Mouse (Mus musculus): ENCODE measurements around the gene Syce1. TPM values are rescaled to one million over a fixed set of nuclear protein-coding genes. Genes with fewer than 3 reads are reported as not detected.

The Syce1 gene
- total RNA-seq (2014; rRNA removed) (not detected in 2 replicates), polyA plus RNA-seq (2012; rRNA removed) (0.07 TPM in 1 of 2 replicates, not detected in the other)

DNA sequence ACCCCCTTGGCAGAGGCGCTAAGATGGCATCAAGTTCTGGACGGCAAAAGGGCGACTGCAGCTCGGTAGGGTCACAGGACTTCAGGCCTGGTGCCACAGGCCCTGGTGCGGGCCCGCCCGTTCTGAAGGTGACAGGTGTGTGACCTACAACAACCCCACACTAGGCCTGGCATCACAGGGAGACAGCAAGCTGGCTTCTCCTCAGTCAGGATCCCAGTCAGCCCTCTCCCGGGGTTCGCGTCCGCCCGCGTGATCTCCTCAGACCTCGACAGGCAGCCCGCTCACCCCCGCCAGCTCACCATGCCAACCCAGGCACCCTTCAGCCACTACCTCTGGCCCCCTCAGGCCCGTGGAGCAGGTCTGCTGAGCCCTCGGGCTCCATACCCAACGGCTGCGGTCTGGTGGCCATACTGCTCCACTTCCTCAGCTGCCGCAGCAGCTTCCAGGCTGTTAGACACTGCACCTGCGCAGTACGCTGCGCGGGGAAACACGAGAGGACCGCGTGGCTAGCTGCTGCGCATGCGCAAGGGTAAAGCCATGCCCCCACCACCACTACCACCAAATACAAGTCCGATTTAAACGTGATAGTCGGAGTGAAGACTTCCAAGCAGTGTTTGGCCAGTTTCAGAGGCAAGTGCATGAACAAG is at the start of gene Syce1:
Gene Syce1, minus strand, starts transcription at position 447 of the 647 bp plus-strand sequence.
- no peaks in the 10 kb centered on the region for H3K79me2 ChIP-seq (ENCODE audit: control insufficient read depth, insufficient read depth, low read length)
- TF ChIP-seq POLR2A (IDR thresholded peaks at IDR 0.05; ENCODE audit: extremely low read depth, insufficient read depth, low read length) (no peak), CTCF (IDR thresholded peaks at IDR 0.05; ENCODE audit: low read depth, low read length) (no peak)
- H3K27me3 ChIP-seq (ENCODE audit: control insufficient read depth, insufficient read depth, low read length): peaks cover 15% of the 10 kb centered on the region; the same call in 1 of the 2 replicates
- DNase-seq (ENCODE audit: extremely low read depth, low read depth, low spot score): no peak
- WGBS: 82% methylated on average over 33 of the region's 33 CpGs
- H3K9ac ChIP-seq (ENCODE audit: low read depth, low read length): no peak within 1 kb of the TSS
- no peaks in the 10 kb centered on the region for H3K4me1 ChIP-seq (ENCODE audit: control insufficient read depth, insufficient read depth, low read length)
- H3K27ac ChIP-seq (replicated peaks; ENCODE audit: insufficient read depth, low read depth, low read length): no peak within 1 kb of the TSS
- H3K4me3 ChIP-seq (ENCODE audit: insufficient read depth, low read depth, low read length): no peak within 1 kb of the TSS
- no peaks in the 10 kb centered on the region for H3K36me3 ChIP-seq (ENCODE audit: control insufficient read depth, insufficient read depth, low read length)

GRCm38 (mm10) chr7:140836243-140837115 is 48.8 kb upstream of the Syce1 start:
- Histone ChIP-seq H3K36me3 (ENCODE audit: control insufficient read depth, insufficient read depth, low read length) (peaks cover 20% of the 10 kb centered on the region), H3K4me3 (ENCODE audit: insufficient read depth, low read depth, low read length) (peak overlapping the region; percentile 77), H3K27ac (replicated peaks; ENCODE audit: insufficient read depth, low read depth, low read length) (peak overlapping the region; percentile 98), H3K4me1 (ENCODE audit: control insufficient read depth, insufficient read depth, low read length) (peaks cover 15% of the 10 kb centered on the region), H3K79me2 (ENCODE audit: control insufficient read depth, insufficient read depth, low read length) (peaks cover 3% of the 10 kb centered on the region; the same call in 1 of the 2 replicates), H3K9ac (ENCODE audit: low read depth, low read length) (peak overlapping the region; percentile 90), H3K27me3 (ENCODE audit: control insufficient read depth, insufficient read depth, low read length) (no peaks in the 10 kb centered on the region)
- DNase-seq (ENCODE audit: extremely low read depth, low read depth, low spot score): no peak
- WGBS: 30% methylated on average over 9 of the region's 9 CpGs
- no peak for TF ChIP-seq POLR2A (IDR thresholded peaks at IDR 0.05; ENCODE audit: extremely low read depth, insufficient read depth, low read length)
- TF ChIP-seq CTCF (IDR thresholded peaks at IDR 0.05; ENCODE audit: low read depth, low read length): no peak

GRCm38 (mm10) chr7:140835758-140836087 is 48.1 kb upstream of the Syce1 start:
- H3K36me3 ChIP-seq (ENCODE audit: control insufficient read depth, insufficient read depth, low read length): peaks cover 20% of the 10 kb centered on the region
- H3K4me1 ChIP-seq (ENCODE audit: control insufficient read depth, insufficient read depth, low read length): peaks cover 16% of the 10 kb centered on the region
- peak overlapping the region; percentile 77 for H3K4me3 ChIP-seq (ENCODE audit: insufficient read depth, low read depth, low read length)
- peak overlapping the region; percentile 98 for H3K27ac ChIP-seq (replicated peaks; ENCODE audit: insufficient read depth, low read depth, low read length)
- TF ChIP-seq CTCF (IDR thresholded peaks at IDR 0.05; ENCODE audit: low read depth, low read length) (no peak), POLR2A (IDR thresholded peaks at IDR 0.05; ENCODE audit: extremely low read depth, insufficient read depth, low read length) (no peak)
- peaks cover 3% of the 10 kb centered on the region; the same call in 1 of the 2 replicates for H3K79me2 ChIP-seq (ENCODE audit: control insufficient read depth, insufficient read depth, low read length)
- 11% methylated on average over 2 of the region's 2 CpGs for WGBS
- DNase-seq (ENCODE audit: extremely low read depth, low read depth, low spot score): peak; percentile 78
- peak overlapping the region; percentile 90 for H3K9ac ChIP-seq (ENCODE audit: low read depth, low read length)
- no peaks in the 10 kb centered on the region for H3K27me3 ChIP-seq (ENCODE audit: control insufficient read depth, insufficient read depth, low read length)

GRCm38 (mm10) chr7:140834968-140835757 is 47.5 kb upstream of the Syce1 start, which contains the start of gene Urah:
TSS of gene Urah (plus strand) at chr7:140835018.
- TF ChIP-seq CTCF (IDR thresholded peaks at IDR 0.05; ENCODE audit: low read depth, low read length) (no peak), POLR2A (IDR thresholded peaks at IDR 0.05; ENCODE audit: extremely low read depth, insufficient read depth, low read length) (peak; percentile 71; the same call in 1 of the 2 replicates)

DNA sequence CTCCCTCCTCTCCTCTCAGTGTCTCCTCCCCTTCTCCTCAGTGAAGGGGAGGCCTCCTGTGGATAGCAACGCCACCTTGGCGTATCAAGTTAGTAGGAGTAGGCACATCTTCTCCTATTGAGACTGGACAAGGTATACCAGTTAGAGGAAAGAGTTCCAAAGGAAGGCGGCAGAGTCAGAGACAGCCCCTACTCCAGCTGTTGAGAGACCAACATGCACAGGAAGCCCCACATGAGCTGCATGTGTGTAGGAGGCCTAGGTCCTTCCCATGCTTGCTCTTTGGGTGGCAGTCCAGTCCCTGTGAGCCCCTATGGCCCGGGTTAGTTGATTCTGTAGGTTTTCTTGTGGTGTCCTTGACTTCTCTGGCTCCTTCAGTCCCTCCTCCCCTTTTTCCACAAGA is 45.7 kb upstream of the Syce1 start:
- 86% methylated on average over 4 of the region's 4 CpGs for WGBS
- TF ChIP-seq POLR2A (IDR thresholded peaks at IDR 0.05; ENCODE audit: extremely low read depth, insufficient read depth, low read length) (no peak), CTCF (IDR thresholded peaks at IDR 0.05; ENCODE audit: low read depth, low read length) (no peak)
- H3K27me3 ChIP-seq (ENCODE audit: control insufficient read depth, insufficient read depth, low read length): no peaks in the 10 kb centered on the region
- H3K4me1 ChIP-seq (ENCODE audit: control insufficient read depth, insufficient read depth, low read length): peaks cover 21% of the 10 kb centered on the region
- H3K36me3 ChIP-seq (ENCODE audit: control insufficient read depth, insufficient read depth, low read length): peaks cover 14% of the 10 kb centered on the region
- peaks cover 3% of the 10 kb centered on the region; the same call in 1 of the 2 replicates for H3K79me2 ChIP-seq (ENCODE audit: control insufficient read depth, insufficient read depth, low read length)
- no peak for DNase-seq (ENCODE audit: extremely low read depth, low read depth, low spot score)
- no peak overlapping the region for H3K4me3 ChIP-seq (ENCODE audit: insufficient read depth, low read depth, low read length)
- no peak overlapping the region for H3K27ac ChIP-seq (replicated peaks; ENCODE audit: insufficient read depth, low read depth, low read length)
- H3K9ac ChIP-seq (ENCODE audit: low read depth, low read length): no peak overlapping the region

More at GRCm38 (mm10) chr7:140834968-140835757, 47.5 kb upstream of the Syce1 start, which contains the start of gene Urah:
- peaks cover 20% of the 10 kb centered on the region for H3K36me3 ChIP-seq (ENCODE audit: control insufficient read depth, insufficient read depth, low read length)
- WGBS: 20% methylated on average over 20 of the region's 20 CpGs
- peak within 1 kb of the TSS; percentile 98 for H3K27ac ChIP-seq (replicated peaks; ENCODE audit: insufficient read depth, low read depth, low read length)
- DNase-seq (ENCODE audit: extremely low read depth, low read depth, low spot score): peak; percentile 97
- peak within 1 kb of the TSS; percentile 90 for H3K9ac ChIP-seq (ENCODE audit: low read depth, low read length)
- H3K79me2 ChIP-seq (ENCODE audit: control insufficient read depth, insufficient read depth, low read length): peaks cover 3% of the 10 kb centered on the region; the same call in 1 of the 2 replicates
- H3K27me3 ChIP-seq (ENCODE audit: control insufficient read depth, insufficient read depth, low read length): no peaks in the 10 kb centered on the region
- H3K4me1 ChIP-seq (ENCODE audit: control insufficient read depth, insufficient read depth, low read length): peaks cover 17% of the 10 kb centered on the region
- H3K4me3 ChIP-seq (ENCODE audit: insufficient read depth, low read depth, low read length): peak within 1 kb of the TSS; percentile 77
